Mouse (Mus musculus): Measurements from ENCODE around the gene Psmd12. TPM values are rescaled to one million over a fixed set of nuclear protein-coding genes. Genes with fewer than 3 reads are reported as not detected.
"Not testable (repeated sequence)": the region's sequence is repeated elsewhere in the genome, so short reads cannot be mapped to it uniquely, and the experiment has no call there.

The Psmd12 gene
- total RNA-seq, 2 experiments from 2014 or later = 94.9 to 181 TPM

DNA sequence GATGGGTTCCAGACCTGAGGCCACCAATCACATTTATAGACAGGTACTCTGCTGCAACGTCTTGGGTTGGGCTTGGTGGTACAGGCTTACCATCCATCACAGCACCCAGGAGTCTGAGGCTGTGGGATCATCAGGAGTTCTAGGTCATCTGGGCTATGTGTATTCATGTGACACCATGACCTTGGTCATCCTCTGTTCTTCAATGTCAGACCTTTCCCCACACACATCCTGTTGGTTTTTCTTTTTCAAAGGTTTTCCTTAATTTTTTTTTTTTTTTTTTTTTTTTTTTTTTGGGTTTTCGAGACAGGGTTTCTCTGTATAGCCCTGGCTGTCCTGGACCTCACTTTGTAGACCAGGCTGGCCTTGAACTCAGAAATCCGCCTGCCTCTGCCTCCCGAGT lies 25.1 kb downstream of the Psmd12 start:
- ATAC-seq (replicated peaks; ENCODE audit: low FRiP score, low TSS enrichment, poor library complexity, severe bottlenecking) = not testable (repeated sequence)

DNA sequence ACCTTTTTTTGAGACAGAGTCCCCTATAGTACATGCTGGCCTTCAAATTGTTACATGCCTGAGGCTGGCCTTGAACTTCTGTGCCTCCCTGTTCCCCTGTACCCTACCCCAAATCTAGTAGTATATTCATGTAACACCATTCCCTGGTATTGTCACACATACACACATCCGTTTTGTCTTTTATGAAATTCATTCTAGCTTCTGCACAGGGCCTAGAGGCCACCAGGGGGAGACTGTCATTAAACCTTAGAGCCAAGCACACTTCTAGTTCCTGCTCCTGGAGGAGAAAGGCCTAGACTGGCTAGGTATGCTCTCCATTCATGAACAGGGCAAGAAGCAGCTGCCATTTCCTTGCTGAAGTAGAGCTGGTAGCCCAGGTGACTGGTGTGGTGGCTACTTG lies 27.0 kb downstream of the Psmd12 start:
- peak; percentile 75 for ATAC-seq (replicated peaks; ENCODE audit: low FRiP score, low TSS enrichment, poor library complexity, severe bottlenecking)

DNA sequence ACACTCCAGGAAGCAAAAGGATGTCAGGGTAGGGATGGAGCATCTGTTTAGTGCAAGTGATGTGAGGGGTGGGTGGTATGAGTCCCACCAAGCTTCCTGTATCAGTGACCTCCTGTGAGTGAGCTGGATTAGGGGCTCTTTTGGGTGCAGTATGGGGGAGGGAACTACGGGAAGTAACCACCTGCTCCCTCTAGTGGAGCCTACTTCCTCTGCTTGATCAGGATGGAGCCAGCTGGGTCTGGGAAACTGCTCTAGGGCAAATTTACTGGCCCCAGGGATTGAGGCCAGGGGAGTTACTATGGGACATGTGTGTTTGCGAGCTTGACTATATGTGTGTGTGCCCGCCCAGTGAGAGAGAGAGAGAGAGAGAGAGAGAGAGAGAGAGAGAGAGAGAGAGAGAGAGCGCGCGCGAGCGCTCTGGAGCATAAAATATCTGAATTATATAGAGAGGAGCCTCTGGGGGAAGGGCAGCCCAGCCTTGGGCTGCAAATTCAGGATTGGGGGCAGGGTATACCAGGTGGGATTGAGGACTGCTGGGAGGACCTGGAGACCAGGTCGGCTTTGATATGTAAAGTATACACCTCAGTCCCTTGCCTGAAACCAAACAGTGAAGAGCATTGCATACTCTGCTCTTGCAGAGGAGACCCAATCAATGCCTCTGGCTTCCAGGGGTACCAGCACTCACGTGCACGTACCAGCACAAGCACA lies 30.5 kb downstream of the Psmd12 start:
- peak; percentile 53 for ATAC-seq (replicated peaks; ENCODE audit: low FRiP score, low TSS enrichment, poor library complexity, severe bottlenecking)

DNA sequence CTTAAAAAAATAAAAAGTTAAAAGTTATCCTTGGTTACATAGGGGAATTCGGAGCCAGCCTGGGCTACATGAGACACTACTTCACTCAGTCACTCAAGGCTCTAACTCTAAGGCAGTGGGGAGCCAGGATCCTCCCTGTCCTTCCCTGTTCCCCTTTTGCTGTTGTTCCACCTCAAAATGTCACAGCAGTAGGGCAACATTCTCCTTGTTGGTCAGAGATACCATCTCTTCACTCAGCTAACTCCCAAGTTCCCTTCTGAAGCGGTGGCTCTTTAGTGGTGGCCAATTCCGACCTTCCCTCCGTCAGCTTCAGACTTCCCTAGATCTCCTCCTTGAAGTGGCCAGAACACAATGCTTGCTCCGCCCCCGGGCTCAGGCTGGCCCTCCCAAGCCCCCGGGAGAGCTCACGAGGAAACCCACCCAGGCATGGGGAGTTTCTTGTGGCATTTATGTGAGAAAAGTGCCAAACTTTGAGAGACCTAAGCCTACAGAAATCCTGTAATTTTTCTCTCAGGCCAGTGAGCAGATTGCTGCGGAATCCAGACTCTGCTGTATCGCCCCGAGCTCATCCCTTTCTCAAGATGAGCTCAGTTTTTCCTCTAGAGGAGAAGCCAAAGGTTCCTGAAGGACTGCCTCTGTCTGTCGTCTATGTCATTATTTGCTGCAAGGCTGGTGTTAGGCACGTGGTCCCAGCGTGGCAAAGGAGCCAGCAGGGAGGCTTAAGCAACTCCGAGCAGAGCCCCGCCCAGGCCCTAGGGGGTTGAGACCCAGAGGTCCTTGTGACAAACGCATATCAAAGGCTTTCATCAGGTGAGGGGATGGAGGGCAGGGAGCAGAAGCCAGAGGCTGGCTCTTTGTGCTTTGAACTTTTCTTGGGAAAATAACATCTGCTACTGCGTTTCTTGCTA lies 31.3 kb downstream of the Psmd12 start:
- ATAC-seq (replicated peaks; ENCODE audit: low FRiP score, low TSS enrichment, poor library complexity, severe bottlenecking) = peak; percentile 39

DNA sequence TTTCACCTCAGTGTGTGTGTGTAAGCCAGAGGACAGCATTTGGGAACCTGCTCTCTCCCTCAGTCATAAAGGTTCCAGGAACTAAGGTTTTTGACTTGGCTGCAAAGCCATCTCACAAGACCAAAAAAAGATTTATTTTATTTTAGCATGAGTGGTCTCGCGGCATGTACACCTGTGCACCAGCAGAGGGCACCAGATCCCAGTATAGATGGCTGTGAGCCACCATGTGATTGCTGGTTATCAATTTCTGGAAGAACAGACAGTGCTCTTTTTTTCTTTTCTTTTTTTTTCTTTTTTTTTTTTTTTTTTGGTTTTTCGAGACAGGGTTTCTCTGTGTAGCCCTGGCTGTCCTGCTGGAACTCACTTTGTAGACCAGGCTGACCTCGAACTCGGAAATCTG lies 32.7 kb downstream of the Psmd12 start:
- ATAC-seq (replicated peaks; ENCODE audit: low FRiP score, low TSS enrichment, poor library complexity, severe bottlenecking) = peak; percentile 59

DNA sequence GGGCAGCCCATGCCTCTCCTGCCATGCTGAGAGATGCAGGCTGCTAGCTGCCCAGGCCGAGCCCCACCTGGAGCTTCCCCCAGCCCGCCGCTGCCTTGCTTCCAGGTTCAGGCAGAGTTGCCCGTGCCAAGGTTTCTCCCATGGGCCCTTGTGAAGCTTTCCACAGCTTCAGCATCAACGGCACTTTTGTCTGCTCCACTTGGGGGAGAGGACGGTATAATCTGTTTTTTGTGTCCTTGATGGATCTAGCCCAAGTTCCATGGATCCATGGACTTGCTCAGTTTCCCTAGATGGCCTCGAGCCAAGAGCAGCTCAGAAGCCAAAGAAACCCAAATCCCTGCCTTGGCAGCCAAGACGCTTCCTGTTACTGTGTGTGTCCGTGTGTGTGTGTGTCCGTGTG lies 33.8 kb downstream of the Psmd12 start:
- no peak for ATAC-seq (replicated peaks; ENCODE audit: low FRiP score, low TSS enrichment, poor library complexity, severe bottlenecking)

DNA sequence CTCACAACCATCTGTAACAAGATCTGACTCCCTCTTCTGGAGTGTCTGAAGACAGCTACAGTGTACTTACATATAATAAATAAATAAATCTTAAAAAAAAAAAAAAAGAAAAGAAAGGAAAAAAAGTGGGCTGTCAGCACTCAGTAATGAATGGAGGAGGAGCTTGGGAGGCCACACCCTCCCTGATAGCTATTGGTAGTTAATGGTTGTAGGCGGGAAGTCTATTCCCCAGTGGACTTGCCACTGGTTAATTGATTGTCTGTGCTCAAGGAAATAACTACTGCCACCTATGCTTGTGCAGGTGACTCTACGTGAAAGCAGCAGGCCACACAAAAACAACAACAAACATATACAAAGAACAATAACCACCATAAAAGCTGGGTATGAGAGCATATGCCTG lies 37.1 kb downstream of the Psmd12 start:
- ATAC-seq (replicated peaks; ENCODE audit: low FRiP score, low TSS enrichment, poor library complexity, severe bottlenecking) = peak; percentile 80

DNA sequence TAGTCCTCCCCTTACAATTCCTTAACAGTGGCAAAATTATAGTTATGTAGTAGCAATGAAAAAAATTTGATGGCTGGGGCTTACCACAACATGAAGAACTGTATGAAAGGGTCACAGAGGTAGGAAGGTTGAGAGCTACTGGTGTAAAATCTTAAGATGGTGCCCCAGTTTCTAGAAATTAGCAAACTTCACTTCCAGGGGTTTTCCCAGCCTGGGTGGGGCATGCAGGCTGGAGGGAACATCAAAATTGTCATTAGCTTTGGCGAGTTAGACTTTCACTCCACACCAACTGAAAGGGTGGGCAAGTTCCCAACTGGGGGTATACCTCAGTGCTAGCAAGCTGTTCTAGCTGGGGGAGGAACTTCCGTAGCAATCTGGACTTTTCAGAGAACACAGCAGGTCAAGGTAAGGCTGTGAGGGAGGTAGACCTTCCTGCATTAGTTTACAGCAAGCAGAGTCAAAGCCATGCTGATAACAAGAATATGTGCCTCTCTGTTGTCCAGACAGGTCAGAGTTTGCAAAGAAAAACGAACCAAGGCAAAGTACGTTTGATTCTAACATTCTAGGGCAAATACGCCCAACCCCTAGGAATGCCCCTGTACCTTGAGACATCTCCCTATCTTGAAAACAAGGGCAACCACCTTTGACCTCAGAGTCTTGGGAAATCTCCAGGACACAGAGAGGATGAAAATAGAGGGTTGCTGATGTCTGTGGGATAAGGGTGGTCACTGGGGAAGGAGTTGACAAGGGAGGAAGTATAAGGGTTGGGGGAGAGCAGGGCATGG lies 39.6 kb downstream of the Psmd12 start:
- ATAC-seq (replicated peaks; ENCODE audit: low FRiP score, low TSS enrichment, poor library complexity, severe bottlenecking) = no peak

DNA sequence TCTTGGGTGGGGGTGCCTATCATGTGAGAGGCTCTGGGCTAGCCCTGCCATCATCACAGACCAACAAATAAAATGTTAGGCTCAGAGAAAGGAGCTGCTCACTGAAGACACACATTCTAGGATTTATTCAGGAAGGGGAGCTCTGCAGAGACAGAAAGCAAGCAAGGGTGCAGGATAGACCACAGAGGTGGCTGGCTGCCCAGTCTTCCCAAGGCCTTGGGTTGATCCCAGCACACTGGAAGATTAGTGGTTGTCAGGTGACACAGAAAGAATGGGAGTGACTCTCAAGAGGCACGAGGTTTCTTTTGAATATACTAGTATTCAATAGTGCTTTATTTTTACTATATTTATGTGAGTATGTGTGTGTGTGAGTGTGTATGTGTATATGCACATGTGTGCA lies 41.9 kb downstream of the Psmd12 start:
- ATAC-seq (replicated peaks; ENCODE audit: low FRiP score, low TSS enrichment, poor library complexity, severe bottlenecking) = no peak

DNA sequence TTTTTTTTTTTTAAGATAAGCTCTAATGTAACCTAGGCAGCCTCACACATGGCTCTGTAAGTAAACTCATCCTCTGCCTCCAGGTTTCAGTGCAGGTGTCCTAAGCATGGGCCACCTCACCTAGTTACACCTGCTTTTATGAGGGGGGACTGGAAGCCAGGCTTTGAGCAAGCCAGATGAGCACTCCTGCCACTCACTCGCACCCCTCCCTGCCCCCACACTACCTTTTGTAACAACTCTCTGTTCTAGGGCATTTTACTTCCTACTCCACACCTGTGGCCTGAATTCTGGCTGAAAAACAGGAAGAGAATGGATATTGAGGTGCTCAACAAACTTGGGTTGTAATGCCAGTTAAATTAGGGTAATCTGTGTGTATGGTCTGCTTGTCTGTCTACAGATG lies 45.7 kb downstream of the Psmd12 start:
- no peak for ATAC-seq (replicated peaks; ENCODE audit: low FRiP score, low TSS enrichment, poor library complexity, severe bottlenecking)

DNA sequence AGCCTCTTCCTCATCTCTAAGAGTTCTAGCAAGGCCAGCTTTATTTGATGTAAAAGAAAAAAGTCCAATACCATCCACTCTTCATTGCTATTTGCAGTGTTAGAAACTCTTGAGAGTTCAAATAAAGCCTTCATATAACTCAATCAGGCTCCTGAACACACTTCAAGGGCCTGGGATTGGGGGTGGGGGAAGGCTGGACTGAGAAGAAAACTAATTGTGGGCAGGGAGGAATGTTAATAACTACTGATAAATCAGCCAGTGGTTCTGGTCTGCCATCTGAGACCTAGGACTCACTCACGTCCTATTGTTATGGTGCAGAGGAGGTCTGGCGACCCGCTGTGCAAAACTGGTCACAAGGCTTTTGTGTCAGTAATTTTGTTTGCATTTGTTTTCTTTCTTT lies 48.3 kb downstream of the Psmd12 start:
- no peak for ATAC-seq (replicated peaks; ENCODE audit: low FRiP score, low TSS enrichment, poor library complexity, severe bottlenecking)

DNA sequence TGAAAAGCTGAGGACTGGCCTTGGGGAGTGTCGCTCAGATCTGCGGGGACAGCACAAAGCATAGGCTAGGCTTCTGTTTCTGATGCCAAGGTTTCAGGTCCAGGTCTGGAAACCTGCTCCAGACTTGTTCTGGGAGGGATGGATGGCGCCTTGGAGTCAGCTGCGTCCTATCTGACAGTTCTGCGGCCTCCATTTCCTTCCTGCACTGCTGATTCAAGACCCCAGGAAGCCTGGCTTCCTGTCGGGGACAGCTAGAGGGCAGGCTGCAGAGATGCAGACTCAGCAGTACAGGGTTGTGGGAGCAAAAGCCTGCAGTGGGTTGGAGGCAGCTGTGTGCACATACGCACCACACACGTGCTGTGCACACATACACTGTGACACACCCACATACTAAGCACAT lies 50.0 kb downstream of the Psmd12 start:
- peak; percentile 46; the same call in 1 of the 2 replicates for ATAC-seq (replicated peaks; ENCODE audit: low FRiP score, low TSS enrichment, poor library complexity, severe bottlenecking)

DNA sequence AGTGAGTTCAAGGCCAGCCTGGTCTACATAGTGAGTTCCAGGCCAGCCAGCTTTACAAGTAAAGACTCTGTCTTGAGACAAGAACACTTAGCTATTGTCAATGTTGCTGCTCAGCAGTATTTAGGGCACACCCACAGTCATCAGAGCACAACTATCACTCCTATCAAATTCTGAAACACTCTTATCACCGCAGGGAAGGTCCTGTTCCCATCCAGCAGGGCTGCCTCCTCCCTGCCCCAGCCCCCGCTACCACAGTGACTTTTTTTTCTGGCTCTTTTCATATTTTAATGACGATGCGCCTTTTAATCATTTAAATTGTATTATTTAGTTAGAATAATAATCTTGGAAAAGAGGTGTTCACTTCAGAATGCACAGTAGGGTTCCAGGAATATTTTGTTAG lies 52.2 kb downstream of the Psmd12 start:
- peak; percentile 88 for ATAC-seq (replicated peaks; ENCODE audit: low FRiP score, low TSS enrichment, poor library complexity, severe bottlenecking)

DNA sequence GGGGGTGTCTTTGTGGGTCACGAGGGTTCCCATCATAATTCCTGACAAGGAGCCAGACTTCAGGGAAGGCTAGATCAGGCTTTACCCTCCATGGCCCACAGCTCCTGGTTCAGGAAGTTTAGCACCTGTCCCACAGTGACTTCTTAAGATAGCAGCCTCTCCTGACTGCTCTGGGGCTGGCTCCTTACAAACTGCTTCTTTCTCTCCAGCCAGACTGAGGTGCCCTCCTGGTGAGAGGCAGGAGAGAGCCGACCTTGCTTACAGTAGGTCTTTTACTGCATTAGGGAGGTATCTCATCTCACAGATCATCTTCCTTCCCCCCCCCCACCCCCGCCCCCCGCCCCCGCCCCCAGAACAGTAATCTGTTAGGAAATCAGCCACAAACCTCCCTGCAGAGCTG lies 53.0 kb downstream of the Psmd12 start:
- no peak for ATAC-seq (replicated peaks; ENCODE audit: low FRiP score, low TSS enrichment, poor library complexity, severe bottlenecking)

DNA sequence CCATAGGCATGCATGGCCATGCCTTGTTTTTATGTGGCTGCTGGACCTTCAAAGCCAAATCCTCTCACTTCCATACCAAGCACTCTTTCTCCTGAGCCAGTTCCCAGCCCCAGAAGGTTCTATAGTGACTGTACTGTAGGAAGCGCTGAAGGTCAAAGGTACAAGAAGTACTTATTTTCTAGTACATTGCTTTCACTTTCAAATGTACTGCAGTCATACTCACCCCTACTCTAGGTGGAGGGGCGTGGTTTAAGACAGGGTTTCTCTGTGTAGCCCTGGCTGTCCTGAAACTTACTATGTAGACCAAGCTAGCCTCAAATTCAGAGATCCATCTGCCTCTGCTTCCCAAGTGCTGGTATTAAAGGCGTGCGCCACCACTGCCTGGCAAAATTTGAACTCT lies 59.7 kb downstream of the Psmd12 start:
- ATAC-seq (replicated peaks; ENCODE audit: low FRiP score, low TSS enrichment, poor library complexity, severe bottlenecking) = no peak

DNA sequence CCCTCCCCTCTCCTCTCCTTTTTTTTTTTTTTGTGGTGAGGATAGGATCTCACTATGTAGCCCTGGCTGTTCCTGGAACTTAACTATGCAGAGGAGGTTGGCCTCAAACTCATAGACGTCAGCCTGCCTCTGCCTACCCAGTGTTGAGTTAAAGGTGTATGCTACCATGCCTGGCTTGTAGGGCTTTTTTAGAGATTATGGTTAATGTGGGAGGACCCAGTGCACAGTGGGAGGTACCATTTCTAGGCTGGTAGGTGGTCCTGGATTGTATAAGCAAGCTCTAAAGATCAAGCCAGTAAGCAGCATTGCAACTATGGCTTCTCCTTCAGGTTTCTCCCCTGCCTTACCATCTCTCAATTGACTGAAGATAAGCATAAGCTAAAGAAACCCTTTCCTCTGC lies 61.1 kb downstream of the Psmd12 start:
- ATAC-seq (replicated peaks; ENCODE audit: low FRiP score, low TSS enrichment, poor library complexity, severe bottlenecking) = no peak

DNA sequence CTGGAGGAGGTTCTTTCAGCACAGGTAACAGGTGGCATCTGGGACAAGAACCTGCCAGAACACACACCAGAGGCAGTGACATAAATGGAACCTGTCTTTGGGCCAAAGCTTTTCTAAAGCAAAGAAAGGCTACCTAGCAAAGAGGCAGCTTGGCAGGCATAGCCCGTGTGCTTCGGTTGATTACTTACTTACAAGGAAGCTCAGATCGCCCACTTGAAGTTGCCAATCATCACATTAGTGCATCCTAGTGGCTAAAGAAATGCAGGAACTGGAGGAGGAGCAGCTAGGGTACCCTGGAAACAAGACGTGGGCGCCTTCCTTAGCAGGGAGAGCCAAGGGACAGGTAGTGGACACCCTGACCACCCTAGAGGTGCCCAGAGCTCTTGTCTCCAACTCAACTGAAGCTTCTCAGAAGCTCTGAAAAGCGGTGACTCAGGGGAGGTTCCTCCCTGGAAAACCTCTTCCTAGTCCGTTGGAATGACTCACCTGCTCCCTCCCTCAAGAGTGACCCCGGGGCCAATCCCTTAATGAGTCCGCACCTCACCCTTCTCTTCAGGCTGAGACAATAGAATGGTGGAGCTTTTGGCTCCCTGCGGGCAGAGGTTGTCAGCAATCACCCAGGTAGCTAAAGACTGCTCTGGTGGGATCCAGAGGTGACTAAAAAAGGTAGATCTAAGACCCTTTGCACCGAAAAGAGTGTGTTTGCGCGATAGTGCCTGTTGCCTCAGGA lies 66.6 kb downstream of the Psmd12 start:
- no peak for ATAC-seq (replicated peaks; ENCODE audit: low FRiP score, low TSS enrichment, poor library complexity, severe bottlenecking)

DNA sequence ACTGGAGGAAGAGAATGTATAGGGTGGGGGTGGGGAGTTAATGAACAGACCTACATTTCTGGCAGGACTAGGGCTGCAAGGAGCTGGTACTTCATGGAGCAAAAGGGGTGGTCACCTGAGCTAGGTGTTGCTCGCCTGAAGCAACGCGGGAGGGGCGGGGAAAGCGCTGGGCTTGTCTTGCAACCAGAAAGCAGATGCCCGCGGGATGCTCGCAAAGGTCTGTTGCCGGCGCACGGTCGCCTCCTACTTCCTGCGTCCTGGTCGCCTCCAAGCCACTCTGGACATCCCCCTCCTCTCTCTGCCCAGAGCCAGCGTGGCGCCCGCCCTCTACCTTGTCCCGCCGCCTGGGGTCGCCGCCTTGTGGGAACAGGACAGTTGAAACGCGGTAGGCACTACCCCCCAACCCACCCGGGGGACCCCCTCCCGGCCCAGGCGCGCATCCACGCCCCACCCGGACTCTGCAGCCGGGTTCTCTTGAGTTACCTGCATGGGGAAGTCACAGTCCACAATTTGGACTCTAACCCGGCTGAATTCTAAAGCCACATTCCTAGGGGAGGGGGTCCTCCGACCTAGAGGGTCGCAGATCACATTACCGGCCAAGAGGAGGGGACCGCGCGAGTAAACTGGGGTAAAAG lies 67.5 kb downstream of the Psmd12 start:
- 0 out of 2 replicates have a peak, but pooled peaks have one; percentile 12 for ATAC-seq (replicated peaks; ENCODE audit: low FRiP score, low TSS enrichment, poor library complexity, severe bottlenecking)

Measured in megakaryocyte-erythroid progenitor cell, adult 5-6 weeks (primary cell).